Mouse (Mus musculus): Measurements from ENCODE around the gene Ppp1cc.
"Not testable (repeated sequence)": the region's sequence is repeated elsewhere in the genome, so short reads cannot be mapped to it uniquely, and the experiment has no call there.

The Ppp1cc gene

DNA sequence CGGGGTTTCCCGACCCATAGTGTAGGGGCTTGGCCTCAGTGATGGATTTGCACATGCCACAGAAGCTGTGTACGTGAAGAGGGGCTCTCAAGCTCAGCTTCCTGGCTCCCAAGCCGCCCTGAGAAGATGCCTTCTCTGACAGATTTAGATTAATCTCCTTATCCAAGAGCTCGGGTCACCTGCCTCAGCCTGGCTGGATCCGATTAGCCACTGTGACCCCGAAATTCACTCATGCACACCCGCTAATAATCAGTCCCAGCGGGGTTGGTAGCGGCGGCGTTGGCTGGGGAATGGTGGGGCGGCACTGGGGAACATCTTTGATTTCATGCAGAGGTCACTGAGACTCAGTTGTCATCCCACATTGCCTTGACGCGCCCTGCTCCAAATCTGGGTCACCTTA, 19.2 kb upstream of the Ppp1cc start:
- DNase-seq: peak; percentile 90

DNA sequence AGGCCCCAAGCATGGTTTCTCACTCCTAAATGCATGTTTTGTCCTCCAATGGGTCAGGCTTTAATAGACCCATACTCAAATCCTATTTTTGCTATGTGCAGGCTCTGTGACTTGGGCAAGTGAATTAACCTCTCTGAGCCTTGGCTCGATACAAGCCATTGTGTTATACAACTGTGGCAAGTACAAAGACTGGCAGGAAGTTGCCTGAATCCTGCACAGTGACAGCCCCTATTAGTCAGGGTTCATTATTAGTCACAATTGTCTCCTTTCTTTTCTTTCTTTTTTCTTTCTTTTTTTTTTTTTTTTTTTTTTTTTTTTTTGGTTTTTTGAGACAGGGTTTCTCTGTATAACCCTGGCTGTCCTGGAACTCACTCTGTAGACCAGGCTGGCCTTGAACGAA, 18.3 kb upstream of the Ppp1cc start:
- DNase-seq: not testable (repeated sequence)

DNA sequence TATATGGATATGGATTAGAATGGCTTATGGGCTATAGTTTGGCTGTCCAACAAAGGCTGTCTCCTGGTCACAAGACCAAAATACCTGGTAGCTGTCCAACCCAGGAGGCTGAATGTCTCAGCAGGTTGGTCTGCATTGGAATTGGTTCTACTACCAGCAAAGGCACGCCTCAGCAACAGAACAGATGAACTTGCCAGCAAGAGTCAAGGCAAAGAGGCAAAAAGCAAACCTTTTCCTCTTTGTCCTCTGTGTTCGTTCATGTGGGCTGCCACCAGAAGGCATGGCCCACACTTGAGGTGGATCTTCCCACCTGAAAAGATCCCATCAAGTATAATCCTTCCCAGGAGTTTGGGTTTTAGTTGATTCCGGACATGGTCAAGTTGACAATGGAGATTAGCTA, 17.4 kb upstream of the Ppp1cc start, which contains the start of gene Ccdc63:
Gene Ccdc63 (minus strand): TSS at position 101 of the 400 bp plus-strand sequence.
- no peak for DNase-seq

DNA sequence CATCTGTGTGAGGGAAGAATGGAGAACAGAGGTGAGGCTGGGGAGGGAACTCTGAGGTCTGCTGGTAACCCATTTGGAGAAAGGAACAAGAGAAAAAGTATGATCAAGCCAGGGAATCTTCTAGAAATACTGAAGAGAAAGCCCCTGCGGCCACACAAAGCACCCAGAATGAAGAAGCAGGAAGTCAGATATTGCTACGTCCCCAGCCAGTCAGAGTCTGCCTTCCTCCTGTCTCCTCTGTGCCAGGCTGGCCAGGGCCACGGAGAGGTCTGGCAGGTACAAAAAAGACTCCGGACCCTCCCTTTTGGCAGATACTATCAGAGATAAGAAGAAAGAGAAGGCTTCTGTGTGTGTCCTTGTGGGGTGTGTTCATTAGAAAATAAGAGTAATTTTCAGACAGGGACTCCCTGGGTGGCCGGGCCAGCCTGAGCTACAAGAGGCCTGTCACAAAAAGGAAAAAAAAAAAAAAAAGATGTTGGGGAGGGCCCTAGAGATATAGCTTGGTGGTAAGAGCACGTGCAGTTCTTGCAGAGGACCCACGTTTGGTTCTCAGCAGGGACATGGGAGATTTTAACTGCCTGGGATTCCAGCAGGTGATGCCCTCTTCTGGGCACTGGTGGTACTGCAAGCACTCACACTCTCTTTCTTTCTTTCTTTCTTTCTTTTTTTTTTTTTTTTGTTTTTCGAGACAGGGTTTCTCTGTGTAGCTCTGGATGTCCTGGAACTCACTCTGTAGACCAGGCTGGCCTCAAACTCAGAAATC, 15.7 kb upstream of the Ppp1cc start:
- DNase-seq: peak; percentile 73

DNA sequence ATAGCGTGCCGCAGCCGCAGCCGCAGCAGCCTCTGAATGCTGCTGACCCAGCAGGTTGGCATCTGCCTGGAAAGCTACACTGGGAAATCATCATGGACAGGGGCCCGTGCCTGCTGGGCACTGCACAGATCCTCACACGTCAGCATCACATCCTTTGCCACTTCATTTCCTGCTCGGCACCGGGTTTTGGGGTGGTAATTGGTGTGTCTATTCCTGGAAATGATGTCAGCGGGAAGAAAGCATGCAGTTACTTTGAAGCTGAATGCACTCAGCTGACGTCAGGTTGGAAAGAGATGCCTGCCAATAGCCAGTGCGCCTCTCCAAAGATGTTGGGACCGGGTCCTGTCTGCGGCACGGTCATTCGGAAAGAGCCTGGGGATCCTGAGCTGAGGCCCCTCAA, 14.5 kb upstream of the Ppp1cc start:
- DNase-seq: no peak

DNA sequence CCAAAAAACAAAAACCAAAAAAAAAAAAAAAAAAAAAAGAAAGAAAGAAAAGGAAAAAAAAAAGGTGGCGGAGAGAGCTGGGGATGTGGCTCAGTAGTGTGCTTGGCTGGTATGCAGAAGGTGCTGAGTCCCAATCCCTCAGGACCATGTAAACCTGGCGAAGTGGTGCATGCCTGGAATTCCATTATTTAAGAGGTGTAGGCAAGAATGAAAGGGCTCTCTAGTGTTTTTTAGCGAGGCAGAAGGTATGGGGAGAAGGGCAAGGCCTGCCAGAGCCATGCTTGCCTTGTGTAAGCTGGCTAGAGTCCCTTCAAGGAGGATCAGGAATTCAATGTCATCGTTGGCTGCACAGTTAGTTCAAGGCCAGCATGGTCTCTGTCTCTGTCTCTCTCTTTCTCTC, 13.3 kb upstream of the Ppp1cc start:
- DNase-seq: no peak

DNA sequence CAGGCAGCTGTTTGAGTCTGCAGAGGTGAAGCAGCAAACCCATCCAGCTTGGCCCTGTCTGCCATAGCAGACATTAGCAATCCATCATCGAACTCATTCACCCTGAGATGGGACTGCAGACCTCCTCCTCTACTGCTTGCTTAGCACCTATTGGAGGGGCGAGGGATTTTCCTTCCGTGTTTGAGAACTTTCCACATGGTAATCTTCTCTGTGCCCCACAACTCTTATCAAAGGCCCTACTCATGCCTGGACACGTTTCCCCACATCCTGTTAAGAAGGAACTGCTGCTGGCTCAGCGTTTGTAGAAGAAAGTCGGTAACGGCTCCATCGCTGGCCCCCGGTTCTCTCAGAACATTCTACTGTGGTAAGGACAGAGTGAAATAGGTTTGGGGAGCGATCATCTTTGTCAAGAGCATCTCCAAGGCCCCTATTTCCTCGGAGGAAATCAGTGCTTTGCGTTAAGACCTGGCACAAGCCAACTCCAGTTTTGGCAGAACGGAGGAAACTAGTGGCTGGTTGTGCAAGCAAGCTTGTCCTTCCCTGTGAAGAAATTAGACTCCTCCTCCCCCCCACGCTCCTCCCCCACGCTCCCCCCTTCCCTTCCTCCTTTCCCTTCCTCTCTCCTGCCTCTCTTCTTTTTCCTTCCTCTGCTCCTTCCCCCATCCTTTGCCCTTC, 12.6 kb upstream of the Ppp1cc start:
- no peak for DNase-seq

DNA sequence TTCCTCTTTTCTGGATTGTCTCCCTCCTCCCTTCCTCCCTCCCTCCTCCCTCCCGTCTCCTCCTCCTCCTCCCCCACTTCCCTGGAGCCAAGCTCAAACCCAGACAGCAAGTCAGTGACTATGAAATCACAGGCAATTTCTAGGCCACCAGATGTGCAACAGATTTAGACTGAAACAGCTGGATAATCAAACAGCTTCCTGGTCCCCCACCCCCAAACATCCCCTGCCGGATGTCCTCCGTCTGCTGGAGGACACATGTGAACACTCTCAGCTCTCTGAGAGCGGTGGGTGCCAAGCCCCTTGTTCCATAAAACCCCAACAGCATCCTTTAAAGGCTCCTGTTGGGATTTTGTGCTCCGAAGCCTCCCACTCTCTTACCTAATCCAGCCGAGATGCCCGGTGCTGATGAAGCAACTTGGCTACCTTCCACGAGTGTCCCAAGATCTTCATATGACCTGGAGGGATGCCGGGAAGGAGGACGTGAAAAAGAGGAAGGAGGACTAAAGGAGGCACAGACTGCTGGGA, 12.0 kb upstream of the Ppp1cc start:
- no peak for DNase-seq

DNA sequence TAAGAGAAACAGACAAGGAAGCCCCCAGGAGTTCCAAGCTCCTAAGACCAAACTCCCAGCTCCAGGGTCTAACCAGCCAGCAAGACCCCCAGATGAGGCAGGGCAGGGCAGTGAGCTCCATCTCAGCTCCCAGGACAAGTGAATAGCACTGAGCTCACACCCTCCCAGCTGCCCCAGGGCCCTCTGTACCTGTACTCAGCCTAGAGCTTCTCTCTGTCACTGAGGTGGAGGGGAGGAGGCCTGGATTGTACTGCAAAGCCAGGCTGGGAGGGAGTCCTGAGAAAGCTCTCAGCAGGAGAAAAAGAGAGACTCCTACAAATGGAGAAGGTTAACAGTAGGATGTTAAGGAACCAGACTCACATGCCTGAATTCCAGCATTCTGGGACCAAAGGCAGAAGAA, 11.5 kb upstream of the Ppp1cc start:
- no peak for DNase-seq

DNA sequence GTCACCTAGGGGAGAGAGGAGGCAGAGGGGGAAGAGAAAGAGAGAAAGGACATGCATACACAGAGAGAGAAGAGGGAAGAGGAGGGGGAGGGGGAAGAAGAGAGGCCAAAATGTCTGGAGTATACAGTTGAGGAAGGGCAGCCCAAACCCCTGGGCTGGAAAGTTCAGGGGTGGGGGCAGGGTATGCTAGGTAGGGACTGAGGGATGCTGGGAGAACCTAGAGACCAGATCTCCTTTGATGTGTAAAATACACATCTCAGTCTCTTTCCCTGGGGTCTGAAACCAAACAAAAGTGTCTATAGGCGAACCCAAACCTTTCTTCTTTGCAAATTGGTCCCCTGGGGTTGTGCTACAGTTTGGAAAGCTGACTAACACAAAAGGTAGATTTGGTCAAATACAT, 10.0 kb upstream of the Ppp1cc start:
- no peak for DNase-seq

DNA sequence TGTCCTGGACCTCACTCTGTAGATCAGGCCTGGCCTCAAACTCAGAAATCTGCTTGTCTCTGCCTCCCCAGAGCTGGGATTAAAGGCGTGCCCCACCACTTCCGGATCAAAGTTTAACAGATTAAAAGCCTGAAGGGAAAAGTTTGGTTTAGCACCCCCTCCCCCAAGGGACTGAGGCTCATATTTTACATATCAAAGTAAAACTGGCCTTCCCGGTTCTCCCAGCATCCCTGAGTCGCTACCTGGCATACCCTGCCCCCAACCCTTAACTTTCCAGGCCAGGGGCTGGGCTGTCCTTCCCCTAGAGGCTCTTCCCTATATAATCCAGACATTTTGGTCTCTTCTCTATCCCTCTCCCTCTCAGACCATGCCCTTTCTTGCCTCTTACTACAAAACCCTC, 8.8 kb upstream of the Ppp1cc start:
- DNase-seq: no peak

DNA sequence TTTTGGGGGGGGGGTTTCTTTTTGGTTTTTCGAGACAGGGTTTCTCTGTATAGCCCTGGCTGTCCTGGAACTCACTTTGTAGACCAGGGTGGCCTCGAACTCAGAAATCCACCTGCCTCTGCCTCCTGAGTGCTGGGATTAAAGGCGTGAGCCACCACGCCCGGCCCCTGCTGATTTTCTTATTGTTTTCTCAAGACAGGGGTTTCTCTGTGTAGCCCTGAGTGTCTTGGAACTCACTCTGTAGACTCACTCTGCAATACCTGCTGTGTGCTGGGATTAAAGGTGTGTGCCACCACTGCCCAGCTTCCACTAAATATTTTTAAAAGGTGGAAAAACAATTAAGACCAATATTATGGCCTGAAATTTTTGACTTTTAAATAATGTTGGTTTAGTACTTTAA, 5.6 kb upstream of the Ppp1cc start:
- DNase-seq: not testable (repeated sequence)

DNA sequence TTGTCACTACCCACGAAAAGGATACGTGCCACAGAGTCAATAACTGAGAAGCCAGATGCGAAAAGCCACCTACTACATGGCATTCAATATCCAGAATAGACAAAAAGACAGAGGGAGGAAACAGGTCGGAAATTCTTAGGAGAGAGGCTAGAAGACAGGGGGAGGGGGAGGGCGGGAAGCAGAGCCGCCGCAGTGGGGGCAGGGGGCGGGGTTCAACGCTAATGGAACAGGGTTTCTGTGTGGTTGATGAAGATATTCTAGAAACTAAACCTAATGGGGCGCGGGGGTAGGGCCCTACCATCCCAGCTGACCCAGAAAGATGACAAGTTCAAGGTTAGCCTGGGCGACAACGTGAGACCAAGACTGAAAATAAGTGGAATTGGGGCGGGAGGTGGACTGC, 4.1 kb upstream of the Ppp1cc start:
- peak; percentile 43 for DNase-seq

DNA sequence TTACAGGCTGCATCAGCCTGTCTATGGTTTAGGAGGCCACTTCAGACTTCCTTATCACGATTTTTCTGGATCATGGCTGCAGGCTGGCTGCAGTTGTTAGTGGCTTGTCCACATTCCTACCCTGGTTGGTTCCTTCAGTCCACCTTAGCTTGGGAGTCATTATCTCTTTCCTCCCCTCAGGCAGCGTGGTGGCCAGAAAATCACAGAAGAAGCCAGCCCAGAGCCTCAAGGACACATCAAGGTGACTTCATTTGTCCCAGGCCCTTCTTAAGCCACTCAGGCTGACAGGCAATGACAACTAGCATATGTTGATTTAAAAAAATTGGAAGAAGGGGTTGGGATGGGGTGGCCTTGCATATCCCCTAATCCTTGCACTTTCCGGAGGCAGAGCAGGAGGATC, 3.3 kb upstream of the Ppp1cc start:
- DNase-seq: no peak

DNA sequence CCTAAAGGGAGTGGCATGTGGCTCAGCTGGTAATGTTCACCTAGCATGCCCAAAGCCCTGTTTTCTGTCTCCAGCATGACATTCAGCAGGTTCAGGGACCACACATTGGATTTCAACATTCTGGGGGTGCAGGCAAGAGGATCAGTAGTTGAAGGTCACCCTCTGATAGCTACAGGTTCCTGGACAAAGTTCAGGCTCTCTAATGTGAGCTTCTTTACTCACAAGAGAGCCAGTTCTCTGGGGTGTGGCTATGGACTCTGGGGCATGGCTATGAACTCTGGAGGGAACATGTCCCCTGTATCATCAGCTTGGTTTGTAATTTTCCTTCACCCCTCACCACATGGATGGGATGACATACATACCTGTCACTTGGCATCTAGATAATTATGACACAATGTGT, 2.5 kb upstream of the Ppp1cc start:
- DNase-seq: no peak

DNA sequence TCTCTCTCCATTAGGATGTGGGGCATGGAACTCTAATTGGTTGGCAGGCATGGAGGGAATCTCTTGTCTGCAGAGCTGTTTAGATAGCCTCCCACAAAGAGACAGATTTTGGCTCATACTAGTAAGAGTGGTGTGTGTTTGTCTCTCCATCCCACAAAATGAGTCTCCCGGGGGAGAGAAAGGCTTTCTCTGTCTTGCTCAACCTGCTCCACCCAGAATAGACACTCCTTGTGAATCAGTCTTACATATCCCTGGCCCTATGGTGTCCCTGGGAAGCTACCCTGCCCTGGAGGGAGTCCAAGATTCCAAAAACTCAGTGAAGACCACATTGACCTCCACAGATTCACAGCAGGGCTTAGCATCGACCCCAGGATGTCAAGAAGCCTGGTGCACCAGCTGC, 1.6 kb upstream of the Ppp1cc start:
- DNase-seq: no peak

DNA sequence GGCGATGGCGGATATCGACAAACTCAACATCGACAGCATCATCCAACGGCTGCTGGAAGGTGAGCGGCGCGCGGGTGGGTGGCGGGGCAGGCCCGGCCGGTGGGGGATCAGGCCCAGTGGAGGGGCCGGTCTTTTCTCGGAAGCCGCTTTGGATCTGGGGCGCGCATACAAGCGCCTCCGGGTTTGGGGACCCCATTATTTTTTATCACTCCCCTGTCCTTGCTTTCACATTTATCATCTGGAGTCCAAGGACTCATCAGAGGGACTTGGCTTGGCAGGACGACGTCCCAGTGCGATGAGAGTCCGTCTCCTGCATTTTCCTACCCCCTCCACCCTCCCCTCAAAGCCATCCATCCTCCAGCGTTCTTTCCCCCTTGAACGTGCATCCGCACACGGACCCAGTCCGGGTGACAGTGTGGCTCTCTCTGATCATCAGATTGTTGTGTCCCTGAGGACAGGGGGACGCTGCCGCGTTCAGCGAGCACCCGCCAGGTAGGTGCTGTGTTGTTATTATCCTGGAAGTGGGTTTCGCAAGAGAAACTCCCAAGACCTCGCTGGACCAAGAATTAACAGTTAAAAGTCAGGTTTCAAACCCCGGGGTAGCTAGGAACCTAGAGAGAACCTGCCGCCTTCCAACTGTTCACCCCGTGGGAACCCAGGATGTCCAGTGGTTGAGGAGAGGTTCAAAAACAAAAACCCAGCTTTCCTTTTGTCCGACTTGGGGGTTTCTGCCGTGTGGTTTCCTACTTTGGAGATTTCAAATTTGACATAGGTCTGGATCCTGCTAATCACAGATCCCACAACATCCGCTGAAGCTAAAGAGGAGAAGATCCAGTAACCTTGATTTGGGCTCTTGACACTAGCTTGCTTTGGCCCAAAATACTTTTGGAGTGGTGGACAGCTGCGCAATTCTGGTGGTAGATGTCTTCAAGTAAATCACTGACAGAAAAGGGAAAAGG, 758 bp downstream of the Ppp1cc start:
- no peak for DNase-seq

DNA sequence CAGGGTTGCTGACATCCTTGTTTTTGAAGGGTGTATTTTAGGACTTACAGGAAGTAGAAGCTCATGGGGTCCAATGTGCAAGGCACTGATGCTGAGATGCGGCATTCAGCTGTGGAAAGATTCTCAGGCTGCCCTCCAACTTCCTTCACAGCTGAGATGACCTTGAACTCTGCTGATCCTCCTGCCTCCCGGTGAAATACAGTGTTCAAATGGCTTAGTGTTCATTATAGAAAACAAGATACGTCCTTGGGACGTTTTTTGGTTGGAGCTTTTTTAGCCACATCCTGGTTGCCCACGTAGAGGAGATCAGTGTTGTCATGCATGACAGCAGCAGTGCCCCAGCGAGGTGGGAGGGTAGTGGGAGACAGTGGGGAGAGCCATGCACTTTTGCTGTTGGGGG, 5.1 kb downstream of the Ppp1cc start:
- no peak for DNase-seq

DNA sequence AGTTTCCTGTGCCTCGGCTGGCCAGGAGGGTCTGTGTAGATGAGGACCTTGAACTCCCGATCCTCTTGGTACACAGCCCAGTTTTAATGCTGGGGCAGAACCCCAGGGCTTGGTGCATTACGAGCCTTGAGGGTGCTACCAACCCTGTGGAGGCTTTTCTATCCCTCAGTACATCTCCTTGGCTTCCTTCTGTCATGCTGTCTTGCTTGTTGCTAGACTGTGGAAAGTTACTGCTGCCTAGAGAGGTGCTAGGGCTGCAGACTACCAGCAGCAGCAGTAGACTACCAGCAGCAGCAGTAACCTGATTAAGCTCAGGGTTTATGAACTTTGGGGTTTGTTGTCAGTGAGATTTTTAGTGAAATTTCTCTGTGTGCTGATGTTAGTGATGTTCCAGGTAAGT, 5.9 kb downstream of the Ppp1cc start:
- no peak for DNase-seq

DNA sequence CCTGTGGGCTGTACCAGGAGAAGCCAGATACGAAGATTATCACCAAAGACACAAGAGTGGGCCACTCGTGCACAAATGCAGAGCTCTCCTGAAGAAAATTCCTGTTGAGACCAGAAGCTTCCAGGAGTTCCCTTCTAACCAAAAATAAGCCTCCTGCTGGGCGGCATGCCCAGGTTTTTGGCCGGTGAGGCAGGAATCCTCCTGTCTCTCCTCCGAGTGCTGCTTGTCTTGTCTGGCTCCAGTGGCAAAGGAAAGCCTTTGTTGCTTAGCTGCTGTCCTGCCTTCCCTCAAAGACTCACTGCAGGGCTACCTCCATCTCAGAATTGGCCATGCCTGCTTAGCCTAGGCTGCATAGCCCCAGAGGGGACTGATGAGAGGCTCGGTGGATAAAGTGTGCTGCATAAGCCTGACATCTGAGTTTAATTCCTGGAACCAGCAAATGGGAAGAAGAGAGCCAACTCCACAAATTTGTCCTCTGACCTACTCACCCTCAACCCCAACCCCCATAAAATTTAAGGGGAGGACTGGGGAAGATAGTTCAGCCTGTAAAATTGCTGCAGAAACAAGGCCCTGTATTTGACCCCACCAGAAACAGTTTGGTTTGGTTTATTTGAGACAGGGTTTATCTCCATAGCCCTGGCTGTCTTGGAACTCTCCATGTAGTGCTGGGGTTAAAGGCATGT, 7.3 kb downstream of the Ppp1cc start:
- no peak for DNase-seq

DNA sequence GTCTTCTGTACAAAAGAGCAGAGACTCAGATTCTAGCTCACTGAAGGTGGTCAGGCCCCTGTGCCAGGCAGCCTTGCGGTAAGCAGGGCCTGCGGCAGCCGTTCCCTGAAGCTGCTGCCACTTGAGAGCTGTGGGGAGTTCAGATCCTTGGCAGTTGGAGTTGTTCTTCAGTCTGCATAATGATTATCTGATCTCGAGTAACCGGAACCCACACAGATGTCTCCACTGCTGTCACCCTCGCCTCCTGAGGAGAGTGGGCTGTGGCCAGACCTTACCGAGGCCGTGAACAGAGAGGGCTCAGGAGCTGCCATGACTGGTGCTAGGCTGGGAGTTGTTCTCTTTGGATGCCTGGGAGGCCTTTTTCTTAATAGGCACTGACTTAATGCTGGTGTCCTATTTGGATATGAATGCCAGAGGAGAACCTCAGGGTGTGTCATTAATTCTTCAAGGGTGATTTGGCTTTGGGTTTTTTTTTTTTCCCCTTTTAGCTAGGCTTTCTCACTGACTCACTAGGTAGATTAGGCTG, 8.6 kb downstream of the Ppp1cc start:
- no peak for DNase-seq

DNA sequence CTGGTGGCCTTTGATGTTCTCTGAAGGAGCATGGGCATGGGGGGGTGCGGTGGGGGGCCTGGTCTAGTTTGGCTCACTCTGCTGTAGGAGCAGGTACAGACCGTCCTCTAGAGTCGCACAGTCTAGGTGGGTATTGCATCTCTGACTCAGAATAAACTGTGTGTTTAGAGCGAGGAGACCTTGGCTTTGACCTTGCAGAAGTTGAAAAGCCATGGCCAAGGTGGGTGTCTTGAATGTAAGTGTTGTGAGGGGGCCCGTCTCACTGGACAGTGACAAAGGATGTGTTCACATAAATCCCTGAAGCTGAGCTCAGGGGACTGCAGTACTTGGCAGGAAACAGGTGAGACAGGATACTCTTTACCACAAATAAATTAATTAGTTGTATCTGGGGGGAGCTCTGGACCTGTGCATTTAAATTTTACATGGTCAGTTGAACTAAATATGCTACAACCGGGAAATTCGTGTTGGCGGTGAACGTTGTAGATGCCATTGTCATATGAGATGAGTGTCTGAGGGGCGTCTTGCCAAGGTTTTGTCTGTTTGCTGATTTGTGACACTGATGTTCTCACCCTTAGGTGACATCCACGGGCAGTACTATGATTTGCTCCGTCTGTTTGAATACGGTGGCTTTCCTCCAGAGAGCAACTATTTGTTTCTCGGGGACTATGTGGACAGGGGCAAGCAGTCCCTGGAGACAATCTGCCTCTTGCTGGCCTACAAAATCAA, 10.4 kb downstream of the Ppp1cc start:
- DNase-seq: no peak

All from retina, postnatal 1 day (tissue).